Mouse (Mus musculus): ENCODE results near the gene Zap70.

Zap70 gene

DNA sequence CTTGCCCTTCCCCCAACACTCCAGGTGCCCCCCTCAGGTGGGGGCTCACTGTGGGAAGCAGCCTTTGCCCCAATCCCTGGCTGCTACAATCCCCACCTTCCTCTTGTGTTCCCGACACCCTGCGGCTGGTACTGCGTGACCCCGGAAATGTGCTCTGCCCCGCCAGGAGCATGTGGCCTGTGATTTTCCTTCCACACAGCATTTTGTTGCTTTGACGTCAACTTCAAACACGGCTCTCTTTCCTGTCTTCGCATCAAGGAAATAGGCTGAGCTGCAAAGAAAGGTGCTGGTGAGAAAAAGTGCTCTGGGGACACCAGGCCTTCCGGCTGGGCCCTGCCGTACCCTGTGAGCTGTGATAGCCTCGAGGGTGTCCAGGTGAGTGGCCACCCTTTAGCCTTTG is at the start of gene Zap70:
Zap70 (plus strand) TSS at position 231 of the 400 bp plus-strand sequence.
- Histone ChIP-seq H3K36me3 (ENCODE audit: control insufficient read depth, insufficient read depth, low read length, poor library complexity, severe bottlenecking) (no peaks in the 10 kb centered on the region), H3K27me3 (ENCODE audit: control insufficient read depth, insufficient read depth, low read length, poor library complexity, severe bottlenecking) (no peaks in the 10 kb centered on the region)
- no peak for DNase-seq (ENCODE audit: low read depth, low spot score)

DNA sequence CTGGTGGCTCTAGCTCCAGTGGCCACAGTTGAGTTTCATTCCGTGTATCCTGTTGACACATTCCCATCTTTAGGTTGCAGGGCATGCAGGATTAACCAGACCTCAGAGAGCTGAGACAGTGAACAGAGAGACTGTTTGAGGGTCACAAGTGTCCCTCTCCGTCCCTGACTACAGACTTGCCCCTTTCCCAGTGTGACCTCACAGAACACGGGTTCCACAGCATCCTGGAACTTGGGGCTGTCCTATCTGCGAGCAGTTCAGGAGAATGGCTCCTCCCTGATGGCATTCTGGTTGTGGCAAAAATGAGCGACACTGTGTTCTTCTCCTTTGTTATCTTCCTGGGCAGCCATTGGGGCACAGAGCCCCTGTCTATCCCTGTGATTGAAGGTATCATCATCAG is 47.3 kb upstream of the Zap70 start, which contains the start of gene Actr1b:
Actr1b (minus strand) TSS at position 112 of the 400 bp plus-strand sequence.
- Histone ChIP-seq H3K27me3 (ENCODE audit: control insufficient read depth, insufficient read depth, low read length, poor library complexity, severe bottlenecking) (no peaks in the 10 kb centered on the region), H3K36me3 (ENCODE audit: control insufficient read depth, insufficient read depth, low read length, poor library complexity, severe bottlenecking) (no peaks in the 10 kb centered on the region)
- DNase-seq (ENCODE audit: low read depth, low spot score): no peak

DNA sequence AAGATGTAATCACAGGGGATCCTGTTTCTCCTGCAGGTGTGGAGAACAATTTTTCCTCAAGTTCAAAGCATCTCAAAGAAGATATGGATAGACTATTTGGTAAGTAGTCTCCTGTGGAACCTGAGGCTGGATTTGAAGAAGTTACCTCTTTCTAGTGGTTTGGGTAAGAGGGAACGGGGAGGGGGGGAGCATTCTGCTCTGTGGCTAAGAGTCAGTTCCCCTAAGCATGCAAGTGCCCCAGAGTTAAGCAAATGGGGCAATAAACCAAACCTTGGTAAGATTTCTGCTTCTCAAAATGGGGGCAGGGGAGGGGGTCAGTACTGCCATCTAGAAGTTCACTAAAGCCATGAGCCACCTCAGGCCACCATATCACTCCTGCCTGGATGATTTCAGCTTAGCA is 42.8 kb upstream of the Zap70 start:
- no peak for DNase-seq (ENCODE audit: low read depth, low spot score)
- Histone ChIP-seq H3K27me3 (ENCODE audit: control insufficient read depth, insufficient read depth, low read length, poor library complexity, severe bottlenecking) (no peaks in the 10 kb centered on the region), H3K36me3 (ENCODE audit: control insufficient read depth, insufficient read depth, low read length, poor library complexity, severe bottlenecking) (no peaks in the 10 kb centered on the region)

DNA sequence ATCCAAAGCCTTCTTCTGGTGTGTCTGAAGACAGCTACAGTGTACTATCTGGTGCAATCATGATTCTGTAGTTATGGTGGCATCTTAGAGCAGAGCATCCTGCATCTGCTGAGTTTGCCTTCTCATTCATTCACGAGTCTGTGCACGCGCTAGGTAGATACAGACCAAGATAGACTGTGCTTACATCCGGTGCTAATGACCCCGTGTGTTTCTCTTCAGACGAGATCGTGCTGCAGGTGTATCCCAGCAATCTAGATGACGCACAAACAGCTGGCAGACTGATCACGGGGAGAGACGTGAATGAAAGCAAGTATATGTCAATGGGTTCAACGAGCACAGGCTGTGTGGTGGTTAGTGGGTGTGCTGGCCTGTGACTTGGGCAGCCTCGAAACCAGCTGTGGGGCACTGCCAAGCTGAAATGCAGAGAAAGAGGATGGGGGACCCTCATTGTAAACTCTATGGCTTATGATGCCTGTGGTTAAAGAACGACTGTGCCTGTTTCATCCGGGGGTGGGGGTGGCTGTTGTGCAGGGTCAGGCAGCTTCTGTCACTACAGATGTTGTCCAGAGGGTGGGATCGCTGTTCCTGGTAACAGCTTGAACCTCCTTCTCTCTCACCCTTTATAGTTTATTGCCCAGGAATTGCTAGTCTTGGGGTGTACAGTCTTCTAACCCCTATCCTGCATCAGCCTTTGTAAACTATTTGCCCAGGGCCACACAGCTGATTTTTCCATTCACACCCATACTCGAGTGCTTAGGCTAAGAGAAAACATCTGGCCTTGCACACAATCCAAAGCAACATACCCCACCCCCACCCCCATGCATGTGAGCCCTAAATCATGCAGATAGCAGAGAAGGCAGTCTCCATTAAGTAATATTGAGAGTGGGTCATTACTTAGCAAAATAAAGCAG is 38.2 kb upstream of the Zap70 start:
- DNase-seq (ENCODE audit: low read depth, low spot score): no peak
- no peaks in the 10 kb centered on the region for H3K36me3 ChIP-seq (ENCODE audit: control insufficient read depth, insufficient read depth, low read length, poor library complexity, severe bottlenecking)
- no peaks in the 10 kb centered on the region for H3K27me3 ChIP-seq (ENCODE audit: control insufficient read depth, insufficient read depth, low read length, poor library complexity, severe bottlenecking)

DNA sequence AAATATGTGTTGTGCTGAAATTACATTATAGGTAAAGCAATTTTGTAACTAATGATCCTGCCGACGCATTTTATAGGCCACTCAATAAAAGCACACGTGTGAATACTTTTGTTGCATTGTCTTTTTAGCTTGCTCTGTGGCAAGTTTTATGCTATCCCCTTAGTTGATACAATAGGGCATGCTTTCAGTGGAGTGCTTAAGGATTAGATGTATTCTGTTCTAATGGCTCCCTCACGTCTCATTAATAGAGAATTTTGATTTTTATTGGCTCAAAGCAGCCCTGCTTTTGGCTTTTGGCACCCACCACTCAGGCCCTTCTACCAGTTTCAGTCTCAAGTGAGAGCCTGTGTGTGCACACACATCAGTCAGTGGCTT is 37.6 kb upstream of the Zap70 start:
- Histone ChIP-seq H3K27me3 (ENCODE audit: control insufficient read depth, insufficient read depth, low read length, poor library complexity, severe bottlenecking) (no peaks in the 10 kb centered on the region), H3K36me3 (ENCODE audit: control insufficient read depth, insufficient read depth, low read length, poor library complexity, severe bottlenecking) (no peaks in the 10 kb centered on the region)
- DNase-seq (ENCODE audit: low read depth, low spot score): no peak

DNA sequence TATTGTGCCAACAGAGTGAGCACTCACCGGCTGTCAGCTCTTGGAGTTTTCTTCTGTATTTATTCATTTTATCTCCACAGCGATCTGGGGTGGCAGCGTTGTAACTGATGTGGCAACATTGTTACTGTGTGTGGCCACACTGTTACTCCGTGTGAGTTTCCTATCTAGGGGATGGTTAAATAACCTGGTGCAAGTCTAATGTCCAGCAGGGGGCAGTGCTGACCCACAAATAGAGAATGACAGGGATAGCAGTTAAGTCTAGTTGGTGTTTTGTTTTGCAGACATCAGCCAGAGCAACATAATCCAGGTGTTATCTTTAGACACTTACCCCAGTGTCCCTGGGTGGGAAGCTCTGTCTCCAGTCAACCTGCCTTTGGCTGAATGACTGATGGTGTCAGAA is 24.3 kb upstream of the Zap70 start:
- DNase-seq (ENCODE audit: low read depth, low spot score): peak; percentile 89
- H3K27me3 ChIP-seq (ENCODE audit: control insufficient read depth, insufficient read depth, low read length, poor library complexity, severe bottlenecking): no peaks in the 10 kb centered on the region
- no peaks in the 10 kb centered on the region for H3K36me3 ChIP-seq (ENCODE audit: control insufficient read depth, insufficient read depth, low read length, poor library complexity, severe bottlenecking)

DNA sequence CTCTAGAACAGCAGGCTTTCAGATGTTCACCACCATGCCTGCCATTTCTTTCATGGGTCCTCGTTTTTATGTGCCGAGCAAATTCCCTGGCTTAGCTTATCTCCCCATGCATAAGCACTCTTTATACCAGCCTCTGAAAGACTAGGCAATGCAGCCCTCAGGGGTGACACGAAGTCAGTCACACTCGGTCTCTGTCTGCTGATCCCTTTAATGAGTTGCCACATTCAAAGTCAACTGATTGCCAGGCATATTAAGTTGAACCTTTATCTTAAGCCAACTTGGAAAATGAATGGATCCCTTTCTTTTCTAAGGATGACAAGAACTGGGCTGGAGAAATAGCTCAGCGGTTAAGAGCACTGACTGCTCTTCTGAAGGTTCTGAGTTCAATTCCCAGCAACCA is 22.4 kb upstream of the Zap70 start:
- Histone ChIP-seq H3K36me3 (ENCODE audit: control insufficient read depth, insufficient read depth, low read length, poor library complexity, severe bottlenecking) (no peaks in the 10 kb centered on the region), H3K27me3 (ENCODE audit: control insufficient read depth, insufficient read depth, low read length, poor library complexity, severe bottlenecking) (no peaks in the 10 kb centered on the region)
- DNase-seq (ENCODE audit: low read depth, low spot score): no peak

DNA sequence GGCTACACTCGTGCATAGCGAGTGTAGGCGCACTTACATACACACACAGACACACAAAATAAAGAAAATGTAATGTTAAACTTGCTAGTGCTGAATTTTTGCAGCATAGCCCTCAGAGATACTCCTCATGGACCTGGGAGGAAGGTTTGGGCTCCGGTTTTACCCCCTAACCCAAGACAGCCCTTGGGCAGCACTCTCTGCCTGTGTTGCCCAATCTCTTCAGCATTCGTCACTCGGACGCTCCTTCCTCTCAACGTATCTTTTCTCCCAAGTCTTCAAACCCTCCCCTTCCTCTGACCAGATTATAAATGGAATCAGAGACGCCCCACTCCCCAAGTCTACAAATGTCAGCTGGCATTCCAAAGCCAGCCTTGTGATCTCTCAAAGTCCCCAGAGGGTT is 18.6 kb upstream of the Zap70 start:
- no peaks in the 10 kb centered on the region for H3K27me3 ChIP-seq (ENCODE audit: control insufficient read depth, insufficient read depth, low read length, poor library complexity, severe bottlenecking)
- no peaks in the 10 kb centered on the region for H3K36me3 ChIP-seq (ENCODE audit: control insufficient read depth, insufficient read depth, low read length, poor library complexity, severe bottlenecking)
- DNase-seq (ENCODE audit: low read depth, low spot score): no peak

DNA sequence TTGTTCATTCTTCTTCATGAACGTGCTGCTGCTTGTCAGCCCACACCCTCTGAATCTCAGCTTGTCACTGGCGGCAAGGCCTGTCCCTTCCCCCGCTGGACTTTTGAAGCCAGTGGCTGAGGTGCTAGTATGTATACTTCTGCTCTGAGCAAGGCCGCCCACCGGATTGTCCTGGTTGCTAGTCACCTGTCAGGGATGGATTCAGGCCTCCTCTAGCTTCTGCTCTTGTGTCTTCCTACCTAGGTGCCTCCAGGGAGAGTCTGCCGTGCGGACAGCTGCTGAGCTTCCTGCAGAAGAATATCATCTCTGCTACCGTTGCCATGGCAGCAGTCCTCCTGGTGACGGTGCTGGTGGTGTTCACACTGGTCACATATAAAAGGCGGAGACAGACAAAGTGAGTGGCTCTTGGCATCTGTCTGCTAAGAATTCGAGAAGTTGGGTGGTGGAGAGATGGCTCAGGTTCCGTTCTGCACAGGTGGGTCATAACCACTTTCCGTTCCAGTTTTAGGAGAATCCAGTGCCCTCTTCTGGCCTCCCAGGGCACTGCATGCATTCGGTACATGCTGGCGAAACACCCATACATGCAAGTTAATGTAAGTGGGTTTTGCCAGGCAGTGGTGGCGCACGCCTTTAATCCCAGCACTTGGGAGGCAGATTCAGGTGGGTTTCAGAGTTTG is 17.2 kb upstream of the Zap70 start:
- DNase-seq (ENCODE audit: low read depth, low spot score): peak; percentile 88

DNA sequence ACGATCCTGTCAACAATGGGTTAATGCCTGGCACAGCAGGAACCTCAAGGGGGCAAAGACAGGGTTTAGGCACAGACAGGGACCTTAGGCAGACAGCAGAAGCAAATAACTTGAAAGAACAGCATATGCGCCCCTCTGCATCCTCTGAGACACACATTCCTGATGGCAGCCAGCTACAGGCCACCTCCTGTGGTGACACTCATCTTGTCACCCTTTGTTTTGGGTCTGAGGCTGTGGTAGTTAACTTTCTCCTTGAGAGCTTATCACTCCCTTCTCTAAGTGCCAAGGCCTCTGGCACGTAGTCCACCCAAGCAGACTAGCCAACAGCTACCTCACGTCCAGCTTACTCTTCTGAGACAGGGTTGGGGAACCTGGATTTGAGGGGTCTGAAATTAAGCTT is 15.9 kb upstream of the Zap70 start:
- no peak for DNase-seq (ENCODE audit: low read depth, low spot score)
- H3K36me3 ChIP-seq (ENCODE audit: control insufficient read depth, insufficient read depth, low read length, poor library complexity, severe bottlenecking): no peaks in the 10 kb centered on the region
- H3K27me3 ChIP-seq (ENCODE audit: control insufficient read depth, insufficient read depth, low read length, poor library complexity, severe bottlenecking): no peaks in the 10 kb centered on the region

More for the DNA sequence above, 17.2 kb upstream of the Zap70 start:
- Histone ChIP-seq H3K36me3 (ENCODE audit: control insufficient read depth, insufficient read depth, low read length, poor library complexity, severe bottlenecking) (no peaks in the 10 kb centered on the region), H3K27me3 (ENCODE audit: control insufficient read depth, insufficient read depth, low read length, poor library complexity, severe bottlenecking) (no peaks in the 10 kb centered on the region)

DNA sequence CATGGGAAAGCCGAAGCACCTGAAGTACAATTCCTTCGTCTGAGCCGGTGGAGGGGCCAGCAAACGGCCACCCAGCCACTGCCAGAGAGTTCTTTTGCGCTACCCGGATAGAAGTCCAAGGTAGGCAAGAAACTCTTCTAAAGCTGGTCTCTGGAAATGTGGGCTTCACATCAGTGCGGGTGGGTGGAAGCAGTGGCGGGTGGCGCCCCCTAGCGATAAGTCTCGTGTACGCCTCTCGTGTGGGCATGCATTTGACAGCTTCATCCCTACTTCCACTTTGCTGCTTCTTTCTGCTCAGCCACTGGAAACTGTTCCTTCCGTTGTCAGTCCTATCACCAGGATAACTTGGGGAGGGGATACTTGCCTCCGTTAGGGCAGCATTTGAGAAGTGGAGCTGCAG is 15.1 kb upstream of the Zap70 start:
- peak; percentile 52 for DNase-seq (ENCODE audit: low read depth, low spot score)
- Histone ChIP-seq H3K27me3 (ENCODE audit: control insufficient read depth, insufficient read depth, low read length, poor library complexity, severe bottlenecking) (no peaks in the 10 kb centered on the region), H3K36me3 (ENCODE audit: control insufficient read depth, insufficient read depth, low read length, poor library complexity, severe bottlenecking) (no peaks in the 10 kb centered on the region)

DNA sequence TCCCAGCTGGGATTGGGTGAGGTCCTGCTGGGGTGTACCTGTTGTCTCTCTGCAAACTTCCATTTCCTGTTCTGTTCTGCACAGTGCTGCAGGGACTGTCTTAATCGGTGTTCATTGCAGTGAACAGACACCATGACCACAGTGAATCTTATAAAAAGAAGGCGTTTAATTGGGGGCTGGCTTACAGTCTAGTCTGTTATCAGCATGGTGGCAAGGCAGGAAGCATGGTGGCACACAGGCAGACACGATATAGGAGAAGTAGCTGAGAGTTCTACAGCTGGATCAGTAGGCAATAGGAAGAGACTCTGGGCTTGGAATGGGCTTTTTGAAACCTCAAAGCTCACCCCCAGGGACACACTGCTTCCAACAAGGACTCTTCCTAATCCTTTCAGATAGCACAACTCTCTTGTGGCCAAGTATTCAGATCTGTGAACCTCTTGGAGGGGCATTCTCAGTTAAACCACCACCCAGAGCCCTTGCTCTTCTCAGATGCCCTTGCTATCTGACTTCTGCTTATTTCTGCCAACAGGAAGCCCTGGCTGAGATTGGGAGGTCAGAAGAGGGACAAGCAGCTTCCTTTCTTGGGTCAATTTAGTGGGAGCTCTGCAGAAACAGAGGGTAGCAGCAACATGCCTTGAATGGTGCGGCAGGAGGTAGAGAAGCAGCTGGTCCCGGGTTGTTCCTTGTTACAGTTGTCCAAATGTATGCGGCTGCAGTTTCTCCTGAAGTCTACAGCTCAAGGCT is 7.5 kb upstream of the Zap70 start:
- no peak for DNase-seq (ENCODE audit: low read depth, low spot score)
- no peaks in the 10 kb centered on the region for H3K27me3 ChIP-seq (ENCODE audit: control insufficient read depth, insufficient read depth, low read length, poor library complexity, severe bottlenecking)
- no peaks in the 10 kb centered on the region for H3K36me3 ChIP-seq (ENCODE audit: control insufficient read depth, insufficient read depth, low read length, poor library complexity, severe bottlenecking)

DNA sequence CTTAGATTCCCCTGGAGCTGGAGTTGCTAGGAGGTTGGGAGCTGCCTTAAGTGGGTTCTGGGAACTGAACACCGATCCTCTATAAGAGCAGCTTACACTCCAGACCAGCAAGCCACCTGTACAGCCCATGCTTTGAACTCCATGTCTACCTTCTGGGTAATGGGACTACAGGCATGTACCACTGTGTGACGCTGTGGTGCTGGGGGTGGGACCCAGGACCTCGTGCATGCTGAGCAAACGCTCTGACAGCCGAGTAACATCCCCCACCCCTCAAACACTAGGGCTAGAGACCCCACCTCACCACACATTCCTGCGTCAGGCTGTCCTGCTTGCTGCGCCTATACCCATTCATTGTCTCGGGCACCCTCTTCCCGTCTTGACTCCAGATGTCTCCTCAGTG is 3.0 kb upstream of the Zap70 start:
- Histone ChIP-seq H3K27me3 (ENCODE audit: control insufficient read depth, insufficient read depth, low read length, poor library complexity, severe bottlenecking) (no peaks in the 10 kb centered on the region), H3K36me3 (ENCODE audit: control insufficient read depth, insufficient read depth, low read length, poor library complexity, severe bottlenecking) (no peaks in the 10 kb centered on the region)
- no peak for DNase-seq (ENCODE audit: low read depth, low spot score)

DNA sequence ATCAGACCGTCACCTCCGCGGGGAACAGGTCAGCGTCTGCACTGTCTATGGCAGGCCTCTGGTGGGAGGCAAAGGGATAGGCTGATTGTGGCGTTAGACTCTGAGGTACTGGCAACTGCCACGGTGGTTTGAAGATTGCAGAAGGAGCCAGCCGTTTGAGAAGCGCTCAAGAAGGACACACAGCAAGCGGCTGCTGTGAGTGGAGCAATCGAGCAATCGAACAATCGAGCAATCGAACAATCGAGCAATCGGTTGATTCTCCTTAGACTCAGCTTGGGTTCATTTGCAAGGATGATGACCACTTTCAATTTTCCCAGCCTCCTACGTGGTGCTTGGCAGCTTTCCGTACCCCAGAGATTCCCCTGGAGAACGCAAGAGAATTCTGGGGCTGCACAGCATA is 2.5 kb upstream of the Zap70 start:
- no peaks in the 10 kb centered on the region for H3K36me3 ChIP-seq (ENCODE audit: control insufficient read depth, insufficient read depth, low read length, poor library complexity, severe bottlenecking)
- no peaks in the 10 kb centered on the region for H3K27me3 ChIP-seq (ENCODE audit: control insufficient read depth, insufficient read depth, low read length, poor library complexity, severe bottlenecking)
- DNase-seq (ENCODE audit: low read depth, low spot score): no peak

DNA sequence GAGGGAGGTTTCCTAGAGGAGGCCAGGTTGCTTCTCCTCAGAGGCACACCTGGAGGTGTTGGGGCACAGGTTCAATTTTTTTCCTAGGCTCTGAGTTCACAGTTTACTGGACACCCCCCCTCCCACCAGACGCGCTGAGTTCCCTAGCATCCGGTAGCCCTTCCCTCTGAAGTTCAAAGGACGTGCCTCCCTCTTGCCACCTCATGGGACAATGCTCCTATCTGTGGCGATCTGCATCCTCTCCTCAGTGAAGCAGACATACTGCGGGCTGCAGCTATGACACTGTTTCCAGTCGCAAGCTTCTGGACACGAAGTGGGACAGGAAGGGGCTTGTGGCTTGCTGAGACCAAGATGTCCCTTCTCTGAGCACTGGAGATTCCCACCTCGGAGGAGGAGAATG is 1.2 kb upstream of the Zap70 start:
- DNase-seq (ENCODE audit: low read depth, low spot score): no peak
- Histone ChIP-seq H3K27me3 (ENCODE audit: control insufficient read depth, insufficient read depth, low read length, poor library complexity, severe bottlenecking) (no peaks in the 10 kb centered on the region), H3K36me3 (ENCODE audit: control insufficient read depth, insufficient read depth, low read length, poor library complexity, severe bottlenecking) (no peaks in the 10 kb centered on the region)

Data from splenic B cell, adult 2 months (primary cell).